Mouse (Mus musculus): ENCODE measurements around the gene Aaas. TPM values are rescaled to one million over a fixed set of nuclear protein-coding genes. Genes with fewer than 3 reads are reported as not detected.

Aaas gene
- polyA plus RNA-seq (2012; ENCODE audit: insufficient read depth, low replicate concordance), result 51.2 and 84.3 TPM in 2 replicates

DNA sequence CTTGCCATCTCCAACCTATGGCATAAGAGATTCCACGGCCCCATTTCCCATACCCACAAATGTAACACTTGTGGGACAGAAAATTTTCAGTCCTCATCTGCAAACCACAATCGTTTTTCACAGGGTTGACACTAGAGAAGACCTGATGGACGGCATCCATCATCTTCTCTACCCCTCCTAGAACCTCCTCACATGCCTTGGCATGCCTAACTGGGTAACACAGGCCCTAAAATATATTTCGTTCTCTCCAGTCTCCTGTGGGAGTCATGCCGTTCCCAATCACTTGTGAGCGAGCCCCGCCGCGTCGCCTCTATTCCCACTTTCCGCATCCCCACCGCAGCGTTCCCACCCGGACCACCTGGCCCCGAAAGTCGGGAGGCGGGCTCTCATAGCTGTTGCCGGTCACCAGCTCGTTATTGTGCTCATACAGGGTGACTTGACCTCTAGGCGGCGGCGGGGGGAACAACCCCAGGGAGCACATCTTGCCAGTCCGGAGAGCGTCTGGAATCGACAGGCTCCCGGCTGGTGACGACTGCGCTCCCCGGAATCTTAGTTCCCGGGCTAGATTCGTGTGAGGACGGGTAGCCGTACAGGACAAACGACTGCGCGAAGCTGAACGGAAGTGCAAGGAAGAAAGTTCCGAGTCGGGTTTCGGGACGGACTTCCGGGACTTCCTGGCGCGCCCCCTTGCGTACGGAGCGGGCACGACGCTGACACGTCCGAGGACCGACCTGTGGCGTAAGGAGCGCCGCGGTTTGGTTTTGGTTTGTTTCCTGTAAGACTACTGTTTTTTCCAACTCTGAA is at the start of gene Aaas:
Gene Aaas, minus strand, starts transcription at position 634 of the 804 bp plus-strand sequence.
- H3K4me3 ChIP-seq (replicated peaks), result peak within 1 kb of the TSS; percentile 96
- no peaks in the 10 kb centered on the region for H3K9me3 ChIP-seq
- peaks cover 9% of the 10 kb centered on the region for H3K27me3 ChIP-seq (replicated peaks)
- H3K4me1 ChIP-seq, result peaks cover 53% of the 10 kb centered on the region
- peak; percentile 90; the same call in 1 of the 2 replicates for TF ChIP-seq FLI1 (IDR thresholded peaks at IDR 0.05; ENCODE audit: low read length)
- no peak for TF ChIP-seq GATA1 (IDR thresholded peaks at IDR 0.05; ENCODE audit: borderline replicate concordance, low read length)
- H3K36me3 ChIP-seq (replicated peaks; ENCODE audit: low read length), result peaks cover 31% of the 10 kb centered on the region

DNA sequence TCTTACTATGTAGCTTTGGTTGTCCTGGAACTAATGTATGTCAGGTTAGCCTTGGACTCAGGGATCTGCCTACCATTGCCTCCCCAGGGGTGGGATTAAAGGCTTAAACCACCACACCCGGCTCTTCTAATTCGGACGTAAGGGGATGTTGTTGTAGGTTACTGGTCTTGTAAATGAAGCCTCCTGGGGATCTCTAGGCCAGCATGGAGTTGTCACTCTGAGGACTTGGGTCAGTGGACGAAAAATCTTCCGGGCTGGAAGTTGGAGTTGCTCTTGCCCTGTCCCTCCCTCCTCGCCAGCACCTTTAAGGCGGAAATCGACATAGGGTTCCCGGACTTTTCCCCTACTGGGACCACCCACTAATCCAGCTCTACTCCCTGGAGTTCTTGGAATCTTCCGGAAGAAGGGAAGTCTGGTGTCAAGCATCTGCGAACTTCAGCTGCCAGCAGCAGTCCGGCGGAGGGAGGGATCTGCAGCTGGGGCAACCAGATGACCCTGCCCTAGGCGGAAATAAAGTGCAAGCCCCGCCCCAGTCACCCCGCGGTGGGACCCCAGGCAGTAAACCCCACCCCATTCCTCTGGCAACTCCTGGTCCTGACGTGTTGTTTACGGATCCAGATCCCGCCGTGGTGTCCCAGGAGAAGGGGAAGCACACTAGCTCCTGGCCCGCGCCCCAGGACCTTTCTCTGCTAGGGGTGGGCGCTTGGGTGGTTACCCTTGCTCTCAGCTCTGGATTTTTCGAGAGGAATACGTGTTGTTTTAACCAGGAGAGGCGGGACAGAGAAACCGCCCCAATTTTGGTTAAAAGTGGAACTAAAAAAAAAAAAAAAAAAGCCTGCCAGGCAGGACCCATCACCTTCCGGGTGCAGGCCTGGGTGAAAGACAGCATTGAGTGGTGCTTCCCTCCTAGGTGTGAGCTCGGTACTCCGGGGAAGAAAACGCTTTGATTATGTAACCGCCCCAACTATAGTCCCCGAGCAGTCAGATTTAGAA is 49.0 kb upstream of the Aaas start:
- TF ChIP-seq GATA1 (IDR thresholded peaks at IDR 0.05; ENCODE audit: borderline replicate concordance, low read length) (no peak), FLI1 (IDR thresholded peaks at IDR 0.05; ENCODE audit: low read length) (no peak)
- H3K4me3 ChIP-seq (replicated peaks), result peak overlapping the region; percentile 91
- H3K36me3 ChIP-seq (replicated peaks; ENCODE audit: low read length), result no peaks in the 10 kb centered on the region
- H3K27me3 ChIP-seq (replicated peaks), result no peaks in the 10 kb centered on the region
- peaks cover 71% of the 10 kb centered on the region for H3K4me1 ChIP-seq
- H3K9me3 ChIP-seq, result no peaks in the 10 kb centered on the region

DNA sequence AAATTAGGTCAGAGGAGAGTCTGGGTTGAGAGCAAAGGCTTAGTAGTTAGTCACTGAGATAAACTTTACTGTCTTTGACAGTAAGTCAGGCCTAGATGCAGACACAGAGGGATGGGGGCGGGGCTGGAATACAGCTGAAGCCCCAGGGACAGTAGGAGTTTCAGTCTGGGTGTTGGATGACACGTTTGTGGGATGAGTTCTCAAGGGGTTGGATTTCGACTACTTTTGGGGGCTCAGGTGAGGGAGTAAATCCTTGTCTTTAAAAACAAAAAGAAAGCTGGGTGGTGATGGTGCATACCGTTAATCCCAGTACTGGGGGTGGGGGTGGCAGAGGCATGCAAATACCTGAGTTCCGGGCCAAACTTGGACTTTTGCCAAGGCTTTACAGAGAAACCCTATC is 48.1 kb upstream of the Aaas start:
- no peaks in the 10 kb centered on the region for H3K36me3 ChIP-seq (replicated peaks; ENCODE audit: low read length)
- H3K27me3 ChIP-seq (replicated peaks), result no peaks in the 10 kb centered on the region
- TF ChIP-seq FLI1 (IDR thresholded peaks at IDR 0.05; ENCODE audit: low read length), result no peak
- no peak for TF ChIP-seq GATA1 (IDR thresholded peaks at IDR 0.05; ENCODE audit: borderline replicate concordance, low read length)
- H3K4me3 ChIP-seq (replicated peaks), result peak overlapping the region; percentile 59
- H3K9me3 ChIP-seq, result no peaks in the 10 kb centered on the region
- peaks cover 75% of the 10 kb centered on the region for H3K4me1 ChIP-seq

DNA sequence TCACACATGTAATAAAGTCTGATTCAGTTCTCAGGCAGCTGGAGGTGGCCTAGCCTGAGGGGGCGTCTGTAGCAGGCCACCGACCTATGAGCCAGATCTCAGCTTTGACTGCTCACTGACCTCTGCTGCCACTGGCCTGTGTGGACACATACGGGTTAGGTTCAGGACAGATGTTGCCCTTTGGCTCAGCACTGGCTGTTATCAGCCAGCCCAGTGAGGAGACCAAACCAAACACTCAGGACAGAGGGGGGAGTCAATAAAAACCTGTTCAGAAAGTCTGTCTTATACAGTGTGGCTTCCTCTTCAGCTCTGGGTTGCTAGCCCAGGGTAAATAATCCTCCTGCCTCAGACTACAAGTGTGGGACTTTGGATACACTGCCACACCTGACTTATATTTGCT is 44.5 kb upstream of the Aaas start:
- no peaks in the 10 kb centered on the region for H3K36me3 ChIP-seq (replicated peaks; ENCODE audit: low read length)
- no peak for TF ChIP-seq GATA1 (IDR thresholded peaks at IDR 0.05; ENCODE audit: borderline replicate concordance, low read length)
- TF ChIP-seq FLI1 (IDR thresholded peaks at IDR 0.05; ENCODE audit: low read length), result no peak
- H3K27me3 ChIP-seq (replicated peaks), result no peaks in the 10 kb centered on the region
- H3K9me3 ChIP-seq, result no peaks in the 10 kb centered on the region
- H3K4me3 ChIP-seq (replicated peaks), result peak overlapping the region; percentile 77
- H3K4me1 ChIP-seq, result peaks cover 84% of the 10 kb centered on the region

DNA sequence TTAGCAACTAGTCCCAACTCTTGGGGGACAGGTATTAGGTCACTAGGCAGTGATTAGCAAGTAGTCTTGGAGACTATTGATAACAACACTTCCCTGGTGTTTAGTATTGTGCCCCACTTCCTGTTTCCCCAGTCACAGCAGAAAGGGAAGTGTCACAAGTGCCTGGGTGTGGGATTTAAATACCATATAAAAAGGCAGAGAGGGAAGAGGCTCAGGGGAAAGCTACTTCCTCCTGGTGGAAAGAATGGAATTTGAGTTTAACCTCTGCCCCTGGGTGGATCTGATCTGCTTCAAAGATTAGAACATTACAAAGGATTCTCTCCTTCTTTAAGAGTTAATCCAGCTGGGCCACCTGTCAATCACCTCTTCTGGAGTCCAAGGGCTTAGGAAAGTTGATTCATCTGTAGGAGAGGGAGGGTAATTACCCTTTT is 43.0 kb upstream of the Aaas start:
- Histone ChIP-seq H3K9me3 (no peaks in the 10 kb centered on the region), H3K4me1 (peaks cover 77% of the 10 kb centered on the region), H3K27me3 (replicated peaks) (no peaks in the 10 kb centered on the region), H3K4me3 (replicated peaks) (no peak overlapping the region), H3K36me3 (replicated peaks; ENCODE audit: low read length) (no peaks in the 10 kb centered on the region)
- TF ChIP-seq FLI1 (IDR thresholded peaks at IDR 0.05; ENCODE audit: low read length) (no peak), GATA1 (IDR thresholded peaks at IDR 0.05; ENCODE audit: borderline replicate concordance, low read length) (no peak)

DNA sequence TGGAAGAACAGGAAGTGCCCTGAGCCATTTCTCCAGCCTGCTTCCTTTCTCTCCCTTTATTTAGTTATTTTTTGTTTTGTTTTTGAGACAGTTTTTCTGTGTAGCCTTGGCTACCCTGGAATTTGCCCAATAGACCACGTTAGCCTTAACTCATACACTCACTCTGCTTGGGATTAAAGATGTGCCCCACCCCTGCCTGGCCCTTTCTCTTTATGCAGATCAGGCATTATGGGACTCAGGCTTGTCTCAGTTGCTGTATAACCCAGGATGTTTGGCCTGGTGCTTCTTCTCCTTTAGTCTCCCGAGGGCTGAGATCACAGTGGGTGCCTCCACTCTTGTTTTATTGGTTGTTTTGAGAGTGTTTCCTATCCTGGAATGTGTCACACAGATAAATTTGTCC is 41.9 kb upstream of the Aaas start:
- H3K9me3 ChIP-seq, result no peaks in the 10 kb centered on the region
- H3K4me3 ChIP-seq (replicated peaks), result no peak overlapping the region
- peaks cover 73% of the 10 kb centered on the region for H3K4me1 ChIP-seq
- no peaks in the 10 kb centered on the region for H3K27me3 ChIP-seq (replicated peaks)
- H3K36me3 ChIP-seq (replicated peaks; ENCODE audit: low read length), result no peaks in the 10 kb centered on the region
- no peak for TF ChIP-seq FLI1 (IDR thresholded peaks at IDR 0.05; ENCODE audit: low read length)
- TF ChIP-seq GATA1 (IDR thresholded peaks at IDR 0.05; ENCODE audit: borderline replicate concordance, low read length), result no peak

DNA sequence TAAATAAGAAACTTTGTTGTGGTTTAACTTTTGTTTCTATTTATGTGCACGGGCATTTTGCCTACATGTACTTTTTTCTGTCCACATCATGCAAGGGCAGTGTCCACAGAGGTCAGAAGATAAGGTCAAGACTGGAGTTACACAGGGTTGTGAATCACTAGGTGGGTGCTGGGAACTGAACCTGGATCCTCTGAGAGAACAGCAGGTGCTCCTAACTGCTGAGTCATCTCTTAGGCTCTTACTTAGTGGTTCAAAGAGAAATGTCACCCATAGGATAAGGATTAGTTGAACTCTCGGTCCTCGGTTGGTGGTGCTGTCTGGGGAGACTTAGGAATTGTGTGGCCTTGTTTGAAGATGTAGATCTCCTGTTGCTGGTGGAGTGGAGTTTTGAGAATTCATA is 38.4 kb upstream of the Aaas start:
- Histone ChIP-seq H3K27me3 (replicated peaks) (no peaks in the 10 kb centered on the region), H3K36me3 (replicated peaks; ENCODE audit: low read length) (no peaks in the 10 kb centered on the region), H3K9me3 (no peaks in the 10 kb centered on the region), H3K4me1 (peaks cover 55% of the 10 kb centered on the region), H3K4me3 (replicated peaks) (no peak overlapping the region)
- TF ChIP-seq GATA1 (IDR thresholded peaks at IDR 0.05; ENCODE audit: borderline replicate concordance, low read length) (no peak), FLI1 (IDR thresholded peaks at IDR 0.05; ENCODE audit: low read length) (no peak)

DNA sequence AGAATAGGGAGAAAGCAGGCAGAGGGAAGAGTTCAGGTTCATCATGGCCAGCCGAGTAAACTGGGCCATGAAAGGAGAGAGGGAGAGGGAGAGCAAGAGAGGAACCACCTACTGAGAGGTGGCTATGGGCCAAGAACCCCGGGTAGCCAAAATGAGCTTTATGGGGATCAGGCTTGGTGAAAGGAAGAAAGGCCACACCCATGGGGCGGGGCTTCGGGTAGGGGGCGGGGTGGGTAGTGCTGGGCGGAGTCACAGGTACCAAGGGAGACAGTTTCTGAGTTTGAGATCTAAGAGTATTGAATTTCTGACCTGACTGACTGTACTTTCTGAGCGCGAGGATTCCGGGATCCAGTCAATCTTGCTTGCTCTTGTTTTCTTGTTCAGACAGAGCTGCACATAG is 36.1 kb upstream of the Aaas start:
- no peaks in the 10 kb centered on the region for H3K9me3 ChIP-seq
- TF ChIP-seq FLI1 (IDR thresholded peaks at IDR 0.05; ENCODE audit: low read length) (no peak), GATA1 (IDR thresholded peaks at IDR 0.05; ENCODE audit: borderline replicate concordance, low read length) (no peak)
- H3K27me3 ChIP-seq (replicated peaks), result no peaks in the 10 kb centered on the region
- no peaks in the 10 kb centered on the region for H3K36me3 ChIP-seq (replicated peaks; ENCODE audit: low read length)
- peak overlapping the region; percentile 6 for H3K4me3 ChIP-seq (replicated peaks)
- peaks cover 37% of the 10 kb centered on the region for H3K4me1 ChIP-seq

DNA sequence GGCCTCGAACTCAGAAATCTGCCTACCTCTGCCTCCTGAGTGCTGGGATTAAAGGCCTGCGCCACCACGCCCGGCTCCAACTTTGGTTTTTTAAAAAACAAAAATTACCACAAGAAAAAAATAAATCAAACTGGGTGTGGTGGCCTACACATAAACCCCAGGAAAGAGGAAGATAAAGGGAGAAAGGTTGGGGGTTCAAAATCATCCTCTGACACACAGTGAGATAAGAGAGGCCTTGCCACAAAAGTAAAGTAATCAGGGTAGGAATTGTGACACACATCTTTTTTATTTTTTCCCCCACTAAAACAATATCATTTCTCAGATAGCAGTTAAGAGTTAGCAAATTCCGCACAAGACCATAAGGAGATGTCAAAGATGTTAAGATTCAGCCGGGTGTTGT is 33.1 kb upstream of the Aaas start:
- Histone ChIP-seq H3K9me3 (no peaks in the 10 kb centered on the region), H3K36me3 (replicated peaks; ENCODE audit: low read length) (no peaks in the 10 kb centered on the region), H3K4me1 (peaks cover 29% of the 10 kb centered on the region), H3K4me3 (replicated peaks) (no peak overlapping the region), H3K27me3 (replicated peaks) (no peaks in the 10 kb centered on the region)
- TF ChIP-seq FLI1 (IDR thresholded peaks at IDR 0.05; ENCODE audit: low read length) (no peak), GATA1 (IDR thresholded peaks at IDR 0.05; ENCODE audit: borderline replicate concordance, low read length) (no peak)
